Mouse (Mus musculus) adrenal gland, adult (tissue): ENCODE data around the gene Fhad1.

Experiments used
- DNase-seq, 2 experiments: peaks; one replicate each; pipeline ENCODE4 v3.0.0; 2022 to 2023; ENCODE audit warnings: low spot score in 1 of 2; ENCODE audit not compliant: inconsistent age in 2 of 2

Fhad1 gene

GRCm38 (mm10) chr4:141938535-141938934 is 76.3 kb downstream of the Fhad1 start:
- DNase-seq = no peak

- DNase-seq = no peak
Measured at GRCm38 (mm10) chr4:141932785-141933574, 81.9 kb downstream of the Fhad1 start.

- no peak for DNase-seq
Measured at GRCm38 (mm10) chr4:141931526-141931925, 83.4 kb downstream of the Fhad1 start.

- DNase-seq = no peak
Measured at GRCm38 (mm10) chr4:141930001-141930400, 84.9 kb downstream of the Fhad1 start.

GRCm38 (mm10) chr4:141928881-141929281 is 86.0 kb downstream of the Fhad1 start:
- peak; percentile 57 to 78 for DNase-seq

GRCm38 (mm10) chr4:141925781-141926345 is 89.0 kb downstream of the Fhad1 start:
- no peak for DNase-seq

- no peak for DNase-seq
Measured at GRCm38 (mm10) chr4:141923961-141924360, 90.9 kb downstream of the Fhad1 start.

- DNase-seq = no peak
Measured at GRCm38 (mm10) chr4:141920391-141920790, 94.5 kb downstream of the Fhad1 start.

GRCm38 (mm10) chr4:141917735-141918419 is 97.0 kb downstream of the Fhad1 start:
- DNase-seq = no peak

- DNase-seq = peak; percentile 29 to 65
Measured at GRCm38 (mm10) chr4:141914040-141914439, 100.8 kb downstream of the Fhad1 start.

GRCm38 (mm10) chr4:141913201-141913993 is 101.5 kb downstream of the Fhad1 start:
- peak in 1 of 2 experiments; percentile 35 for DNase-seq

GRCm38 (mm10) chr4:141904710-141905109 is 110.2 kb downstream of the Fhad1 start:
- no peak for DNase-seq

- no peak for DNase-seq
Measured at GRCm38 (mm10) chr4:141902479-141902858, 112.4 kb downstream of the Fhad1 start.

GRCm38 (mm10) chr4:141901711-141902478 is 113.0 kb downstream of the Fhad1 start:
- DNase-seq = no peak

- no peak for DNase-seq
Measured at GRCm38 (mm10) chr4:141900421-141900820, 114.5 kb downstream of the Fhad1 start.

- no peak for DNase-seq
Measured at GRCm38 (mm10) chr4:141899936-141900335, 114.9 kb downstream of the Fhad1 start.

GRCm38 (mm10) chr4:141898905-141899304 is 116.0 kb downstream of the Fhad1 start:
- no peak for DNase-seq

GRCm38 (mm10) chr4:141897838-141898237 is 117.0 kb downstream of the Fhad1 start:
- no peak for DNase-seq

- no peak for DNase-seq
Measured at GRCm38 (mm10) chr4:141897225-141897624, 117.7 kb downstream of the Fhad1 start.

GRCm38 (mm10) chr4:141895772-141896171 is 119.1 kb downstream of the Fhad1 start:
- DNase-seq = no peak
